Mouse (Mus musculus) bone marrow macrophage, adult 2 months (primary cell): ENCODE data around the gene Zzz3.

Experiments
- CTCF ChIP-seq: IDR thresholded peaks from 2 replicates; pipeline ENCODE4 v1.5.1; 2012; ENCODE audit warnings: low read depth, mild to moderate bottlenecking, low read length, moderate library complexity
- POLR2A ChIP-seq: IDR thresholded peaks from 2 replicates; pipeline ENCODE4 v1.6.1; 2012; ENCODE audit warnings: mild to moderate bottlenecking, low read depth, low read length, borderline replicate concordance

- TF ChIP-seq CTCF, result no peak
- TF ChIP-seq POLR2A, result no peak
Observed at GRCm38 (mm10) chr3:152495415-152495898, 100.2 kb downstream of the Zzz3 start.
